Mouse (Mus musculus) E14TG2a.4 (cell line): ENCODE results near the gene Stum.

ENCODE experiments used
- CTCF ChIP-seq: conservative IDR thresholded peaks from 2 replicates; pipeline ENCODE4 v1.5.1; 2014; ENCODE audit warnings: low read length
- NANOG ChIP-seq: IDR thresholded peaks from 2 replicates; pipeline ENCODE4 v1.6.1; 2014; ENCODE audit warnings: borderline replicate concordance, low read length, mixed read lengths
- POU5F1 ChIP-seq: IDR thresholded peaks from 2 replicates; pipeline ENCODE4 v1.6.1; 2014; ENCODE audit warnings: low read length, borderline replicate concordance

DNA sequence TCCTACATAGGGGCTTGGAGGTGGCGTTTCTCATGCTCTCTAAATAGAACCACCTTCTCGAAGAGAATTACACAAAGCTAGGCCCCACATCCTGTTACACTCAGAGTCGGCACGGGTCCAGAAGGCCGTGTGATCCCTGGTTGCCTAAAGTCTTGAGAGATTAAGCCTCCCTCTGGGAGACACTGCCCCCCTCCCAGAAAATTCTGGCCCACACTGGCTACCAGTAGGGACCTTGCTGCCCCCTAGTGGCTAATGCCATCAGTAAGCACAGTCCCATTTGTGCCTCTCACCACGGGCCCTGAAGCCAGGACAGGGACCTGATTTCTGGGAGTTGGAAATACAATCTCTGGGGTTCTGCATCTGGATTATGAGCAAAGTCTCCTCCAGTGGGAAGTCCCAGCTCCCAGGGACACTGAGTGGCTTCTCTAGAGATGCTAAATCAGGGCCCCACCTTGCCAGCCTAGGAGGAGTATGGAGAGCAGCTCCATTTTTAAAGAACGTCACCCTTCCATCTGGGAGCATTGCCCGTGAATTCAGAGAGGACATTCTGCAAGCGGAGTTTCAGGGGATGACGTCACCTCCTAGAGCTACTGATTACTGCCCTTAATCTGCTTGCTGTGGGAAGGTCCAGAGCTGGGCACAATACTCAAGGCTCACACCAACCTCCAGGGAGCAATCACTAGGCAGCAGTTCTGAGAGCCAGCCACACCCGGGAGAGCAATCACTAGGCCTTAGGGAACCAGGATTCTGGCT lies 61.1 kb downstream of the Stum start:
- TF ChIP-seq CTCF (peak; percentile 79), NANOG (no peak), POU5F1 (no peak)
